Mouse (Mus musculus): ENCODE measurements around the gene Cog5.
A peak's percentile ranks its signal among the peaks of the same experiment; 100 is the strongest.

The Cog5 gene

DNA sequence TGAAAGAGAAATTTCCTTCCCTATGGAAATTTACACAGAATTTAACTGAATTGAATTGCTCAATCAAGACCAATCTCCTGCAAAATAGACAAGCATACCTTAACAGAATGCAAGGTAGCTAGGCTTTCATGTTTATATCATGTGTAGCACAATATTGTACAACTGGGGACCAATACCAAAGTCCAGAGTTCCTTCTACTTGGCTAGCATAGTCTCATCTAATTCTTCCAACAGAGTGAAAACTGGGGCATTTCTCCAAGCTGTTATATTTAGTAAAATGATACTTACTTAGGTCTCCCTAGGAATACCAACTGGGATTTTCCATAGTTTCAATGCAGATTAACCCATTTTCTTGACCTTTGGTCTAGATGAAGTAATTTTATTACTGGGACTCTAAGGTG is 284.4 kb downstream of the Cog5 start:
- DNase-seq (ENCODE audit: low read depth), result no peak

DNA sequence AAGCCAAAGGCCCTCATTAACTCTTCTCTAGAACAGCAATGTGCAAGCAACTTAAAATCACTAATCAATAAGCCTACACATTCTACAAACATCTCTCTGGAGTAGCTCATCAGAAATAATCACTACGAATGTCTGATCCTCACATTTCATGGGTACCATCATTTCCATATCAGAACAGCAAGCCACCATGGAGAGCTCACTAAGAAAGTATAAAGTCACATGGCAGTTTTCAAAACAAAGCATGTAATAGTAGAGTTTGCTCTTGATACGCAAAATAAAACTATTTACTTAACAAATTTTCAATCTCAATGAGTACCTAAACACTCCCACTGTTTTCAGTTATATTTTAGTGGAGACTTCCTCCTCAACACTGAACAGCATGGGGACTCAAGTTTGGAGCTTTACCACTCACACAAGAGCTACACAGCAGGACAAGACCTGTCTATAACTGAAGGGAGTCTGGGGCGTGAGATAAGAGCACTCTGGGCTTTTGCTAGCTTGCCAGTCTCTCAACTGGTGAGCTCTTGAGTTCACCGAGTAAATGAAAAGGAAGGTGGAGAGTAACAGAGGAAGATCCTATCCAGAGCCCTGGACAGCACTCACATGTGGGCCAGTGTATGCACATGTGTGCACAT is 288.5 kb downstream of the Cog5 start:
- DNase-seq (ENCODE audit: low read depth), result no peak

DNA sequence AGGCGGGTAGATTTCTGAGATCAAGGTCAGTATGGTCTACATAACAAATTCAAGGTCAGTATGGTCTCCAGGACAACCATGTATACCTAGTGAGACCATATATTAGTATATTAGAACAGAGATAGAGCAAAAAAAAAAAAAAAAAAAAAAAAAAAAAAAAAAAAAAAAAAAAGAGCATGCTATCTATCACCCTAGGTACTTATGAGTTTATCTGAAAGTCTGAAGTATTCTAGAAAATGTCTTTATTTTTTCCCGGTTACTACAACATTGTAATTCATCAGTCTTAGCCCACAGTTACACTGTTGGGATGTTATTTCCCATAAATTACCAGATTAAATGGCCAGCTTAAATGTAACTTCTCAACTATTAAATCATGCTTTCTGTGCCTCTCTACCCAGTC is 289.7 kb downstream of the Cog5 start:
- DNase-seq (ENCODE audit: low read depth), result no peak

DNA sequence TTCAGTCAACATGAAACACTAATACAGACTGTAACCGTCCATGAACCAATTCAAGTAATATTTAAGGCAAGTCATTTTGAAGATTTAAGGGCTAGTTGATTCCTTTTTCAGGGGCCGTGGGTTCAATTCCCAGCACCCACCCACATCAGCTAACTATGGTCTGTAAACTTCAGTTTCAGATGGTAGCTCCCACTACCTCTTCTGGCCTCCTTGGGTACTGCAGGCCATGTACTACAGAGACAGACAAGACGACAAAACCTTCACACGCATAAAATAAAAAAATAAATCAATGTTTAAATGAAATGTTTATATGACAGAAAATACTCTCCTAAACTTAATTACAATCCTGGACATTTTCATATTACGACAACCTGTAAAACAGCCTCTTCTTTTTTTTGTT is 292.8 kb downstream of the Cog5 start:
- peak; percentile 47 for DNase-seq (ENCODE audit: low read depth)

DNA sequence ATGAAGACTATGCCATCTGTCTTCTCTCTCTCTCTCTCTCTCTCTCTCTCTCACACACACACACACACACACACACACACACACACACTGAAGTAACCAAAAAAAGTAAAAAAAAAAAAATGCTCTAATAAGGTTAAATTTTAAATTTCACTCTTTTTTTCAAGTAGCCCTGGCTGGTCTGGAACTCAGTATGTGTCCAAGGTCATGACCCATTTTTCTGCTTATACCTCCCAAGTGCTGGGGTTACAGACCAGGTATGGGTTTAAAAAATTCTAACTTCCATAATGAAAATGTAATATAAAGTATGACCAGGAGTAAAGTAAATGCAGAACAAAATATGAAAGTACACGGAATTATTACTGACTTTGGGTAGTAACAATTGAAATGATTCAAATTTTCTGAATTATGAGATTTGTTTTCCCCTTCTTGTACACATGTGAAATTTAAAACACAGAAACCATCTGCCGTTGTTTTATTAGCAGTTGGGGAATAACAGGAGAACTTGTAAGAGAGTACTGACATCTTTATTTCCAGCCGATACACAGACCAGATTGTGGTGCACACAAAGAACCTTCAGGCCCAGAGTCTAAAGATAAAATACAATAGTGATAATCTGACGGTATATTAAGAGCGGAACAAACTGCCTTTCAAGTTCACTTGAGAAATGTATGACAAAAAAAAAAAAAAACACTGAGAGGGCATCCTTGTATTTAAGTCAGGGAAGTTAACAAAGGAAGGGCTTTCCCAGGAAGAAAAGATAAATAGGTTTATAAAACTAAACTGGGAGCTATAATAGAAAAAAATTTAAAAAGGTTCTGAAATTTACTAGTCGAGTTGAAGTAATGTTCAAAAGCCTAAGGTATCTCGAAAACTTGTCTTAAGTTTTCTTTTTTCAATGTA is 293.7 kb downstream of the Cog5 start:
- no peak for DNase-seq (ENCODE audit: low read depth)

DNA sequence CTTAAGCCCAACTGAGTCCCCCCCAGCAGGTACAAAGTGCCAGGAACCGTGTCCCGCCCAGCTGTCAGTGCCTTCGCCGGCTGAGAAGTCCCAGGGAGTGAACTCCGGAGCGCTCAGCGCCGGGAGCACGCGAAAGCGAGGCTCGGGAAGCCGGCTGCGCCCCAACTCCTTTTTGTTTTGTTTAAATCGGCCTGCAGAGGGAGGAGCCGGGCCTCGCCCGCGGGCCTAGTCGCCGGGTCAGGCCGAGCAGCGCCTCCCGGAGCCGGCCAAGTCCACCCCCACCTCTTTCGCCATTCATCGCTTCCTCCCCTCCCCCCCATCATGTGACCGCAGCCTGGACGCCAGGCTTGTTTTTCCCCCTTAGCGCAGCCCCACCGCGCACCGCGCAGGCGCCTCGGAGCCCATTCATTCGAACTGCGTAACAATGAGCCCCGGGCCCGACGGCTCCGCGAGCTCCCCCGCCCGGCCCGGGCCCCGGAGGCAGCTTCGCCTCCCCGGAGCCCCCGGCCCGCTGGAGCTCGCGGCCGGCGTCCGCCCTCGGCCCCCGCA is 294.6 kb downstream of the Cog5 start:
- peak; percentile 84 for DNase-seq (ENCODE audit: low read depth)

DNA sequence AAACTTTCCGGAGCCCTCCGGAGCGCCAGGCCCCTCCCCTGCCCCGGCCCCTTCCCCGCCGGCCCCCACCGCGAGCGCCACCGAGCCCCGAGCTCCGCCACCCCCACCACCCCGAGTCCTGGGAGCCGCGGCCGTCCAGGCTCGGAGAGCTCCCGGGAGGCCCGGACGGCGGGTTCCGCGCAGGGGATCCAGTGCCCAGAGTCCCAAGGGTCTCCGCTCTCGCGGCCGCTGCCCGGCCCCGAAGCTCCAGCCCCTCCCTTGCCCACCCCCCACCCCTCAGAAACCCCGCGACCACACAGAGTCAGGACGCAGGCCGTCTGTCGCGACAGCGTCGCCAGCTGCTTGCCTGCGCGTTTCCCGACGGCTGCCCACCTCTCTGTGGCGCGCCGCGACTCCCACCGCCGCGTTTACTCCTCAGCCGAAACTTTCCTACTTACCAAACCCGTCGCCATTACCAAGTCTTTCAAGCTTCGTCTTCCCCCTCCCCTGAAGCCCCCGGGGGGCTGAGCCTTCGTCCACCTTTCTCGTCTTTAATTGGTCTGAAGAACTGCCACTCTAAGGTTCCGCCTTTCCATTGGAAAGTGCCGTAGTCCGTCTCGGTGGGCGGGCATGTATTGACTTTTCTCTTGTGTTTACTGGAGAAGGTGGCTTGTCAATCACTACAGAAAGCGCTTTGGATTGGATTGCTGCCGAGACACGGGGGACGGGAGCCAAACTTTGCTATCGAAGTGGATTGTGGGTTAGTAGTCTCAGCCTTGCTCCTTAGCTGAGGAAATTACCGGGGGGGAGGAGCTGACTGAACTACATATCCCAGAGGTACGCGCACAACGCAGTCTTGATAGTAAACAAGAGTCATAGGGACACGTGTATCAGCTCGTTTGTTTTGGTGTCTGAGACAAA is 295.3 kb downstream of the Cog5 start, which contains the start of gene Hbp1:
Gene Hbp1 (minus strand): TSS at position 777 of the 900 bp plus-strand sequence.
- DNase-seq (ENCODE audit: low read depth), result peak; percentile 99

DNA sequence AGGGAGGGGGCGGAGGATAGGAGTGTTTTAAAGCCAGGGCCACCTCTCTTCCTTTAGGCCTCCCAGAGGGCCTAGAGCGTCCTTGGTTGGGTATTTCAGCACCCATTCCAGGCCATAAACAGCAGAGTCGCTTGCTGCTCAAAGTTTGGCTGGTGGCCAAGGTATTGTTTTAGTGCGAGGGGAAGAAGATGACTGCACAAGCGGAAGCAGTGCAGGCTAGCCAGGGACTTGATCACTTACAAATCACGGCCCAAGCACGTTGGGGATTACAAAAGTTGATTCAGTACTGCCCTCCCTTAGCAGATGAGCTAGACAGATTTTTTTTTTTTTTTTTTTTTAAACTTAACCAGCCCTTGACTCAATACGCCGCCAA is 296.0 kb downstream of the Cog5 start:
- no peak for DNase-seq (ENCODE audit: low read depth)

DNA sequence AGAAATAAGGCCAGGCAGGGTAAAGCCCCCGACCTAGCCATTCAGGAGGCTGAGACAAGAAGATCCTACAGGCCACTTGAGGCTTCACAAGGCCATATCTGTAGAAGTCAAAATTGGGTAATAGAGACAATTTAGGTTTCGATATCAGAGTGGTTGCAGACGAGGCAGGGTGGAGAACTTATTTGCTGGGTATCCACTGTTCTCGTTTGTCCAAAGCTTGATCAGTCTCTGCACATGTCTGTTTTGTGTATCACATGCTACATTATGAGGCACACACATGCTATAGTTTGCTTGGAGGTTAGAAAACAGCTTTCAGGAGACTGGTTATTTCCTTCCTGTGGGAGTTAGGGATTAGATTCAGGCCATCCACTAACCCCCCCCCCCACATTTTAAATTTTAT is 301.2 kb downstream of the Cog5 start:
- DNase-seq (ENCODE audit: low read depth), result no peak

DNA sequence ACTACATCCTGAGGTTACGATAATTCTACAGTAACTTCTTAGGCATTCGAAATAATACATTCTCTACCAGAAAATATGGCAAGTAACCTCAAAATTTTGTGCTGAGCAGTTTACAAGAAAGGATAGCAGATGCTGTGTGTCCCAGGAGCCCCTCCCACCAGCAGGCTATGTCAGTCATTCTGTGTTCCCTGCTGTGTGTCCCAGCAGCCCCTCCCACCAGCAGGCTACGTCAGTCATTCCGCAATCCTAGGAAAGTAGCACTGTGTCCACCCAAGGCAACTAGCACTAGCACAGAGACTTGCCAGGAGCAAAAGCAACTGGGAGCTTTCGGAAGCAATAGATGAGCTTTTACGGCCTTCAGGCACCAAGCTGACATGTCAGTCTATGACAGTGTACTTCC is 309.4 kb downstream of the Cog5 start:
- DNase-seq (ENCODE audit: low read depth), result no peak

DNA sequence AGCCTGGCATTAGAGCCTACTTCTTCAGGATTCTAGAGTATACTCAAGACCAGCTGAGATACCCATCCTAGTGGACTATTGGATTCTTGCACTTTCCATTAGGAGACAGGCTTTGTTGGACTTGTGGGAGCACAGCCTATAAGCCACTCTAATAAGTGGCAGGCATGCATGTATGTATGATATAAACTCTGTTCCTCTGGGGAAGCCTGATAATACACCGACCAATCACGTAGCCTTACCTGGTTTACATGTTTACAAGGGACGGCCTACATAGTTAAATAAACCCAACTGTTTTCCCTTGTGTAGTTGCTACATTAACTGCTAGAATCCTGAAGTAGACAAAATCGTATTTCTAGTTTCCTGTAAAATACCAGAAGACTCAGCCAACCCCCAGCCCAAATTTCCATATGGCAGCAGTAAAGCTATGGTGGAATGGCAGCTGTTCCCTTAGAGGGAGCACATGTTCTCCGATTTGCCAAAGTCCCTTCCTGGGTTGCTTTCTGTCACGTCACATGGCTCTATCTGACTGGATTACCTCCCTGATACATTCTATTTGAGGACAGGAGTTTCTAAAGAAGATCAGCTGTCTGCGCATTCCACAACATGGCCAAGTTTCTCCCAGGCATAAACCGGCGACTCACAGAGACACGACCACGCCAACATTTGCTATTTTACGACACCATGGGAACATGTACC is 311.0 kb downstream of the Cog5 start:
- DNase-seq (ENCODE audit: low read depth), result no peak

DNA sequence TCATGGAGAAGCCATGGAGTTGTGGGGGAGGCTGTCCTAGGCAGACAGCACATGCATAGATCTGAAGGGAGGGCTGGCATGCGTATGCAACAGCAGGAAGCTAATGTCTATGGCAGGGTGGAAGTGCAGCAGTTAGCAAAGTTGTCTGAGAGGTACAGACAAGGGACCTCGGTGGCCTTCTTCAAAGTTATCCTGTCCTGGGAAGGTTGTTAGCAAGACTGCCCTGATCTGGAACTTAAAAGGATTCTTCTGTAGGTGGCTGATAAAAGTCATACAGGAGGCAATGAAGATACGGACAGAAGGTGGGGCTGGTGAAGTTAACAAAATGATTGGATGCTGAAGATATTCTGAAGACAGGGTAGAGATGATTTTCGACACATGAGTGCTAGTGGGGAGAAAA is 311.7 kb downstream of the Cog5 start:
- DNase-seq (ENCODE audit: low read depth), result no peak

DNA sequence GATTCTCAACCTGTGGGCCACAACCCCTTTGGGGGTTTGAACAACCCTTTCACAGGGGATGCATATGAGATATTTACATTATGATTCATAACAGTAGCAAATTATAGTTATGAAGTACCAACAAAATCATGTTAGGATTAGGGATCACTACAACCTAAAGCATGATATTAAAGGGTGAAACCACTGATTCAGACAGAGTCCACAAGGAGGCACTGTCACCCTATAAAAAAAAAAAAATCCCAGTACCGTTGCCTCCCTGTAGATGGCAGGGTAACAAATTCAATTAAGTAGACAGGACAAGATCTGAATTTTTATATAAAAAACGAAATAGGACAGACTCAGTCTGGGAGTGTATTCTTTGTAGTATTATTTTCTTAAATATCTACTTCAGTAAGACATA is 312.9 kb downstream of the Cog5 start:
- peak; percentile 70 for DNase-seq (ENCODE audit: low read depth)

DNA sequence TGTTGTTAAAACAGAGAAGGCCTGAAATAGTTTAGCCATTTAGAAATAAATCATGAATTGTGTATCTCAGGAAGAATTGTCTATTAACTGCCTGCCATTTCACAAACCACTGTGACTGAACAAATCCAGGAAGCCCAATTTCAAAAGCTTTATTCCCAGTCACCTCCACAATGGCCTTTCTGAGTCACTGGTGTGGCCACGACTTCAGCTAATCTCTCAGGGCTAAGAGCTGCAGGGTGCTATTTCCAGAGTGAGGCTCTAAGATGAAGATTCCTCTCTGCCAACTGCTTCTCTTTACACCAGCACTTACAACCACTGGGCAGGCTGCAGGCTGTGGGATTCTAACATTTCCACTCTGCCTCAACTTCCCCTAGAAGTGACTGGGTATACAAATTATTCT is 314.4 kb downstream of the Cog5 start:
- no peak for DNase-seq (ENCODE audit: low read depth)

DNA sequence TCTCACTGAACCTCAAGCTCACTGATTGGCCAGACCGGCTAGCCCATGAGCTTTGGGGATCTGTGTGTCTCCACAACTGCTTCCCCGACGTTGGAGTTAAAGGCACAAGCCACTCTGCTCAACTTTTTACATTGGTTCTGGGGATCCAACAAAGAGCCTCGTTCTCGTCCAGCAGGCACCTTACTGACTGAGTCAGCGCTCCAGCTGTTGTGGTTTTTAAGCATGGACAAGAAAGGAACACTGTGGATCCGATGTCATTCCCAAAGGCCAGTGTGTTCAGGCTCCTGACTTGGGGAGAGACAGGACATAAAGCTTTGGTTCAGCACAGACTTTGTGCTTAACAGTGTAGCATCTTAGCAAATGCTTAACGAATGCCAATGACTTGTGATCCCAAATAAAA is 316.9 kb downstream of the Cog5 start:
- no peak for DNase-seq (ENCODE audit: low read depth)

DNA sequence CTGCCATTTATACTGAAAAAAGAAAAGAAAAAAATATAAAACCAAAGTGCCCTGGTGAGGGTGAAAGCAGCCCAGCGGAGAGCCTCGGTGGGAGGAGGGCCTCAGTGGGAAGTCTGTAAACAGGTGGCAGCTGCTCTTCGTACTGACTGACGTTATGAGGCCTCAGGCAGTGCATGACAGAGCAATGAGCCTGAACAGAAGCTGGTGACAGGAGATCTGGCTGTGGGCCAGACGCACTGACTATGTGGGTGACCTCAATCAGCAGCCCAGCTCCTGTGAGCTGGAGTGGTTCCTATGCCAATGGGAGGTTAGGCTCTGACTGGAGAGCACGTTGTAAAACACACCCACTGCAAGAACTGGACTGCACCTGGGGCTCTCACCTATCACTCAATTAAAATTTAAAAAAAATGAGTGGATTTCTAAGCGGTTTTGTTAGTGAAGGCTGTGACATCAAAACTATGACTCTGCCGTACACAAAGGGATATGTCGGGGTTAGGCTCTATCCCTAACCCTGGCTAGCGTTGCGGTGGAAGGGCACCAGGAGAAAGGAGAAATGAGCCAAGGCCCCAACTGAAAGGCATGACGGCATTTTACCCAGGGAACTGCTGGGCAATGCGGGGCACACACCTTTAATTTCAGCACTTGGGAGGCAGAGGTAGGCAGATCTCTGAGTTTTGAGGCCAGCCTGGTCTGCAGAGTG is 319.0 kb downstream of the Cog5 start:
- peak; percentile 60 for DNase-seq (ENCODE audit: low read depth)

DNA sequence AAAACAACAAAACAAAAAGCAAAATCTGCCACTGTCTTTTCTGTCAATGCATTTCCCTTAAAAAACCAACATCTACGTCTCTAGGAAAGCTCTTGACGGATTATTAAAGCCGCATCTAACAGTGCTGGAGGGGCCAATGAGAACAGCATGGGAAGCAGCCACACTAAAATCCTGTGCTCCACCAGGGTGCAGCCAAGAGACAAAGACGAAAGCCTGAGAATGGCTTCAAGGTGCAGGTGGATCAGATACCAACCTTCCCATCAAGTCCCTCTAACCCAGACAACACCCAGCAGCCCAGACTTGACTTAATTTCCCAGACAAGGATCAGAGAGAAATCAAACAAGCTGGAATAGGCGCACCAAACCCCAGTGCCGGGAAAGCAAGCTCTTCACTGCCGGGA is 321.9 kb downstream of the Cog5 start:
- DNase-seq (ENCODE audit: low read depth), result no peak

DNA sequence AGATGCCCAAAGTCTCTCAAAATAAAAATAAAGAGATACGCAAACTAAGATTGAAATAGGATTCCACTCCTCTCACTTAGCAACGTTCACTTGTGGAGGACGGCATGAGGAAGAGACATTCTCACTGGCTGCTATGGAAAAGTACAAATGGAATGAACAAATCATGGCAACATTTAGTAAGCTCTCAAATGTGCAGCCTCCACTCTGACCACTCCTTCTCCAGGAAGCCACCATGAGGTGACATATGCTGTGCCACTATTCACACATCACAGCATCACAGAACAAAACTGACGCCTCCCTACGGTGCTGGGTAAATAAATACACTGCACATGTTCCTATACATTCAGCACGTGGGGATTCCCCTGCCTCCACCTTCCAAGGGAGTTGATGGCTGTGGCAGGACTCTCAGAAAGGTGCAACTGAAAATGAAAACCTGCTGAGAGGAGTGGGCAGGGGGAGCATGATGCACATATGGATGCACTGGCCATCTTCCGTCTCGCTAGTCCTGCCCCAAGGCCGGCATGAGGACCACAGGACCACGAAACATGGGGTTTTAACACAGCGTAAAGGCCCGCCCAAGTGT is 323.0 kb downstream of the Cog5 start:
- no peak for DNase-seq (ENCODE audit: low read depth)

DNA sequence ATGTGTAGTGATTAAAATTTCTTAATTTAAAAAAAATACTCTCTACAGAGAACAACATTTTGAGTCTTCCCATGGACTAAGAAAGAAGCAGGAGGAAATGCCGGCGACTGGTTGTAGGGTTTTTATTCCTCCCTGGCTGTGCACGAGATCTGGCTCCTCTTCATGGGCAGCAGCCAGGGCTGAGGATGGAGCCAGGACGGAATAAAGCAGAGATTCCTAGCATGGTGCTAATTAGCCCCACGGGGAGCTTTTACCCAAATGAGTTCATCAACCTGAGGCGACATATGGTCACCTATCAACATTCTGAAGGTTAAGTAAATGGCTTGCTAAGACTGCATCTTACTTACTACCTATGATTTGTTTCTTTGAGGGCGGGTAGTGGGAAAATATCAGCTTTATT is 328.6 kb downstream of the Cog5 start:
- no peak for DNase-seq (ENCODE audit: low read depth)

DNA sequence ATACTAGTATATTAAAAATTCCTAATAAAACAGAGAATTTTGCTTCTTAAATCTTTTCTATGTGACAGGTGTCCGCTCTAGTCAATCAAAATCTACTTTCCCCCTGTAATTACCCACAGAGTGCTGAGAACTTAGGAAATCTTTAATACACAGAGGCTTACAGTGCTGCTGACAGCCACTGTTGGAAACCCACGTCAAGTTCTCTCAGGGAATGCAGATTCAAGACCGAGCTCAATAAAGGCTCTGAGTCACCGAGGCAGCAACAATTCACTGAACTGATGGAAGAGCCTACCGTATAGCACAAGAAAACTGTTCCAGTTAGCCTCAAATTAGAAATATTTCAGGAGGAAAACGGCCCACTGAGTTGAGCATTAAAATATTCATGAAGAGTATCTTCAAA is 329.1 kb downstream of the Cog5 start:
- DNase-seq (ENCODE audit: low read depth), result no peak

DNA sequence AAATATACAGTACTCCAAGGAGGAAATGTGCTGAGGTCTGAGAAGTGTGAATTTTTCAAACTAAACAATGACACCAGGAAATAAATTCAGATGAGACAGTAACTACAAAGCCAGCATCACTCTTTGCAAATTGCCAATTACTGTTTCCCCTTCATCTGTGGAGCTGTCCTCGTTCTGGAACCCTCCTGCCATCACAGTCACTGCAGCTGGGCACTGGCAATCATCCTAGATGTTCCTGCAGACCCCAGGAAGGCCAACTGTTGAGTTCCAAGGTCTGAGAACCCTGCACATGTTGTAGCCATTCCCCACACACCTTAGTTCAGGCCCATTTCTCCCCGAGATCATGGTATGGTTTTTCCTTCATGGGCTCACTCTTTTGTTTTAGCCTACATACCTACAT is 329.5 kb downstream of the Cog5 start:
- DNase-seq (ENCODE audit: low read depth), result no peak
